Mouse (Mus musculus) frontal cortex, postnatal 10 days (tissue): Measurements from ENCODE around the gene Gm21820.
"Not testable (repeated sequence)": the region's sequence is repeated elsewhere in the genome, so short reads cannot be mapped to it uniquely, and the experiment has no call there.

Experiments used
- DNase-seq, 2 experiments: peaks; one replicate each; pipeline ENCODE4 v3.0.0; 2022; ENCODE audit warnings: low spot score in 2 of 2, mixed read lengths in 1 of 2

Gm21820 gene

GRCm38 (mm10) chrY:5249341-5249740 lies at the start of gene Gm21820:
TSS of gene Gm21820 (minus strand) at chrY:5249441.
- DNase-seq = not testable (repeated sequence)
